Mouse (Mus musculus) midbrain, embryonic 11.5 days (tissue): ENCODE results near the gene Tlr9. TPM values are rescaled to one million over a fixed set of nuclear protein-coding genes. Genes with fewer than 3 reads are reported as not detected.

Experiments used
- ATAC-seq: fragments of 200-750 bp; cut with Nextera tagmentation; 2 replicates; pipeline ENCODE4 v1.8.0; 2017; ENCODE audit warnings: moderate TSS enrichment, moderate library complexity; ENCODE audit not compliant: low FRiP score
- DNase-seq: peaks from one replicate; pipeline ENCODE4 v3.0.0; 2015; ENCODE audit warnings: low spot score; ENCODE audit errors: missing footprints
- H3K27ac ChIP-seq: fragments of 300-500 bp; sonication (generic); 2 replicates; pipeline ENCODE4 v1.5.1; 2014; ENCODE audit warnings: low read depth, low read length
- H3K27me3 ChIP-seq: fragments of 300-500 bp; sonication (generic); 2 replicates; pipeline ENCODE4 v1.6.1; 2014; ENCODE audit warnings: mild to moderate bottlenecking, low read length, moderate library complexity, mixed read lengths; ENCODE audit not compliant: control insufficient read depth, insufficient read depth
- H3K36me3 ChIP-seq: fragments of 300-500 bp; sonication (generic); 2 replicates; pipeline ENCODE4 v1.6.1; 2014; ENCODE audit warnings: mild to moderate bottlenecking, low read length, moderate library complexity, mixed read lengths; ENCODE audit not compliant: control insufficient read depth, insufficient read depth
- H3K4me1 ChIP-seq: fragments of 300-500 bp; sonication (generic); 2 replicates; pipeline ENCODE4 v1.6.1; 2014; ENCODE audit warnings: low read length; ENCODE audit not compliant: control insufficient read depth, insufficient read depth
- H3K4me2 ChIP-seq: fragments of 300-500 bp; sonication (generic); 2 replicates; pipeline ENCODE4 v1.6.1; 2014; ENCODE audit warnings: mild to moderate bottlenecking, moderate library complexity
- H3K4me3 ChIP-seq: fragments of 300-500 bp; sonication (generic); 2 replicates; pipeline ENCODE4 v1.5.1; 2014; ENCODE audit warnings: low read depth, low read length
- H3K9ac ChIP-seq: fragments of 300-500 bp; sonication (generic); 2 replicates; pipeline ENCODE4 v1.6.1; 2014; ENCODE audit warnings: low read length
- H3K9me3 ChIP-seq: fragments of 300-500 bp; sonication (generic); 2 replicates; pipeline ENCODE4 v1.6.1; 2016; ENCODE audit warnings: low read length; ENCODE audit not compliant: control insufficient read depth
- WGBS: fragments of 180-500 bp; shearing (Covaris S2); extraction: QIAGEN DNeasy Blood & Tissue Kit; methylation state at CpG from one replicate; pipeline ENCODE4 v1.1.7; 2014; 5-methylcytosine and 5-hydroxymethylcytosine counted together
- polyA plus RNA-seq: library from polyadenylated mRNA; unstranded; fragments of >200 nt; fragmentation: Nextera tagmentation; extraction: Ambion mirVana; gene quantifications from 2 replicates; pipeline ENCODE4 v1.2.1, GENCODE M21; 2014

The Tlr9 gene
- 0.15 TPM in 1 of 2 replicates, not detected in the other for polyA plus RNA-seq

DNA sequence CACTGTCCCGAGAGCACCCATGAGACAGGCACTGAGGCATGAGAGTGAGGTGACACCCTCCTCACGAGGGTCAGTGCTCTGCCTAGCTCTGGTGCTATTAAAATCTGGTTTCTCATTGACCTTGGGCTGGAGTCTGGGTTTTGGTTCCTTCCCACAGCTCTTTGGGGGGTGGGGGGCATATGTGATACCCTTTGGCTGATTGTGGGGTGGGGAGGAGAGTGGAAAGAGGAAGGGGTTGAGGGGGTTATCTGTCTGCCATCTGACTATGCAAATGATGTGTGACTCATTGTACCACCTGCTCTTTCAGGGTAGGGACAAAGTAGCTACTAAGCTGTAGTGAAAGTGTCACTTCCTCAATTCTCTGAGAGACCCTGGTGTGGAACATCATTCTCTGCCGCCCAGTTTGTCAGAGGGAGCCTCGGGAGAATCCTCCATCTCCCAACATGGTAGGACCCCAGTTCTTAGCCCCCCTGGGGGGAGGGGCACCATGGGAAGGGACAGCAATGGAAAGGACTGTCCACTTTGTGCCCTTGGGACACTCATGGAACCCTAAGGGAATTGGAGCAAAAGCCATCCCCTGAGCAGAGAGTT lies at the start of gene Tlr9:
Gene Tlr9 (plus strand): TSS at position 338 of the 591 bp plus-strand sequence.
- H3K4me3 ChIP-seq: no peak within 1 kb of the TSS
- no peak within 1 kb of the TSS for H3K4me2 ChIP-seq
- DNase-seq (no peak), ATAC-seq (no peak)
- 80% methylated on average over 4 of the region's 4 CpGs for WGBS
- no peaks in the 10 kb centered on the region for H3K36me3 ChIP-seq
- peaks cover 5% of the 10 kb centered on the region; the same call in 1 of the 2 replicates for H3K4me1 ChIP-seq
- peaks cover 6% of the 10 kb centered on the region; the same call in 1 of the 2 replicates for H3K27me3 ChIP-seq
- no peaks in the 10 kb centered on the region for H3K9me3 ChIP-seq
- H3K27ac ChIP-seq: no peak within 1 kb of the TSS
- H3K9ac ChIP-seq: no peak within 1 kb of the TSS

DNA sequence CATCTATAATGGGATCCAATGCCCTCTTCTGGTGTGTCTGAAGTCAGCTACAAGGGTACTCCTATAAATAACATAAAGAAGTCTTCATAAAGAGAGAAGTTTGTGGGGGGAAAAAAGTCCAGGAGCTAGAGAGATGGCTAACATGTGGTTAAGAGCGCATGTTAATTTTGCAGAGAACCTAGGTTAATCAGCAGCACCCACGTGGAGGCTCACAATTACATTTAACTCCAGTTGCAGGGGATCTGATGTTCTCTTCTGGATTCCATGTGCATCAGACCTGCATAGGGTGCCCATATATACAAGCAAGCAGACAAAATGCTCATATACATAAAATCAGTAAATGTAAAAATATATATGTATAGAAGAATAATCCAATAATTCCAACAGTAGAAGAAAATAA lies 49.0 kb upstream of the Tlr9 start:
- Histone ChIP-seq H3K36me3 (peaks cover 6% of the 10 kb centered on the region; the same call in 1 of the 2 replicates), H3K9ac (no peak overlapping the region), H3K27ac (no peak overlapping the region), H3K9me3 (no peaks in the 10 kb centered on the region), H3K4me2 (peak overlapping the region; percentile 69), H3K4me1 (peaks cover 12% of the 10 kb centered on the region), H3K27me3 (no peaks in the 10 kb centered on the region), H3K4me3 (peak overlapping the region; percentile 12; the same call in 1 of the 2 replicates)
- no peak for ATAC-seq
- 73% methylated on average over 2 of the region's 2 CpGs for WGBS
- no peak for DNase-seq

GRCm38 (mm10) chr9:106175552-106176200 lies 46.7 kb upstream of the Tlr9 start:
- Histone ChIP-seq H3K36me3 (peaks cover 8% of the 10 kb centered on the region; the same call in 1 of the 2 replicates), H3K4me2 (no peak overlapping the region), H3K4me3 (no peak overlapping the region), H3K27me3 (no peaks in the 10 kb centered on the region), H3K9ac (no peak overlapping the region), H3K27ac (no peak overlapping the region), H3K9me3 (no peaks in the 10 kb centered on the region), H3K4me1 (peaks cover 8% of the 10 kb centered on the region)
- DNase-seq (no peak), ATAC-seq (no peak)
- WGBS: 89% methylated on average over 3 of the region's 3 CpGs

DNA sequence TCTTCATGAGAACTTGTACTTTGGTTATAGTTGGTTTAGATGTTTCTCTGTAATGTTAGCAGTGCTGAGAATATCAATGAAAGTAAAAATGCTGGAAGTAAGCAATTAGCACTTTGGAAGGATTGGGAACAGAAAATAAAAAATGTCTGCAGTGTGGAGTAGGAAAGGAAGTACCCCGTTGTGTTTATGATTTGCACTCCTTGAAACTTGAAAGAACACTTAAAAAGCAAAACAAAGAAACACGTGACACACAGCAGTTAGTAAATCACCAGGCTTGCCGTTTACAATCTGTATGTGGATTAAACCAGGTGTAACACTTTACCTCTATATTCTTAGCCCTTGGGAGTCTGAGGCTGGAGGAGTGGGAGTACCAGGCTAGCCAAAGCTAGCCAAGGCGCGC lies 45.6 kb upstream of the Tlr9 start:
- ATAC-seq (no peak), DNase-seq (no peak)
- no peak overlapping the region for H3K4me2 ChIP-seq
- 88% methylated on average over 5 of the region's 5 CpGs for WGBS
- H3K9ac ChIP-seq: no peak overlapping the region
- H3K9me3 ChIP-seq: no peaks in the 10 kb centered on the region
- H3K27ac ChIP-seq: no peak overlapping the region
- H3K36me3 ChIP-seq: peaks cover 16% of the 10 kb centered on the region; the same call in 1 of the 2 replicates
- H3K4me3 ChIP-seq: no peak overlapping the region
- peaks cover 8% of the 10 kb centered on the region for H3K4me1 ChIP-seq
- H3K27me3 ChIP-seq: no peaks in the 10 kb centered on the region

GRCm38 (mm10) chr9:106177799-106178198 lies 44.6 kb upstream of the Tlr9 start:
- Histone ChIP-seq H3K27me3 (no peaks in the 10 kb centered on the region), H3K36me3 (peaks cover 17% of the 10 kb centered on the region; the same call in 1 of the 2 replicates), H3K9me3 (no peaks in the 10 kb centered on the region), H3K27ac (no peak overlapping the region), H3K4me3 (no peak overlapping the region), H3K9ac (no peak overlapping the region), H3K4me1 (peaks cover 8% of the 10 kb centered on the region), H3K4me2 (no peak overlapping the region)
- 89% methylated on average over 6 of the region's 6 CpGs for WGBS
- ATAC-seq: no peak
- no peak for DNase-seq

- Histone ChIP-seq H3K27ac (no peak overlapping the region), H3K27me3 (no peaks in the 10 kb centered on the region), H3K4me1 (no peaks in the 10 kb centered on the region), H3K9ac (no peak overlapping the region), H3K9me3 (no peaks in the 10 kb centered on the region), H3K4me3 (no peak overlapping the region), H3K4me2 (no peak overlapping the region), H3K36me3 (peaks cover 26% of the 10 kb centered on the region; the same call in 1 of the 2 replicates)
- WGBS: 91% methylated on average over 2 of the region's 2 CpGs
- ATAC-seq (no peak), DNase-seq (no peak)
Measured at GRCm38 (mm10) chr9:106179454-106179853, 42.9 kb upstream of the Tlr9 start.

- no peak for ATAC-seq
- H3K4me1 ChIP-seq: no peaks in the 10 kb centered on the region
- H3K9ac ChIP-seq: no peak overlapping the region
- DNase-seq: no peak
- H3K27ac ChIP-seq: no peak overlapping the region
- no peak overlapping the region for H3K4me3 ChIP-seq
- H3K27me3 ChIP-seq: no peaks in the 10 kb centered on the region
- H3K9me3 ChIP-seq: no peaks in the 10 kb centered on the region
- WGBS: 97% methylated on average over 3 of the region's 3 CpGs
- H3K4me2 ChIP-seq: no peak overlapping the region
- H3K36me3 ChIP-seq: peaks cover 30% of the 10 kb centered on the region; the same call in 1 of the 2 replicates
Measured at GRCm38 (mm10) chr9:106179964-106180363, 42.4 kb upstream of the Tlr9 start.

DNA sequence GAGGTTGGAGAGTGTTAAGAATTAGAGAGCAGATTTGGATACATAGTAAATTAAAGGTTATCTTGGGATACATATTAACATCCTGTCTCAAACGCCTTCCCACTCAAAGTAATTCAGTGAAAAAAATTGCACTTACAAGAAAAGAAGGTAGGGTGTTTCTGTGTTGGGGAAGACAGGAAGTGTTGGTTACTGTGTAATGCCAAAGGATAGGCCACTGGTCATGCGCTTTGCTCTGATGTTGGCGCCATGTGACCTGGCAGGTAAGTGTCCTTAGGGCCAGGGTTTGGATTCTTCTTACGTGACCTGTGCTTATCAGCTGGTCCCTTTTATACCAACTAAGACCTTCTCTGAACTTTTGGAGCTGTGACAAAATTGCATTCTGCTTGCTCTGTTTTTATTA lies 40.3 kb upstream of the Tlr9 start:
- ATAC-seq: no peak
- no peak overlapping the region for H3K27ac ChIP-seq
- no peak overlapping the region for H3K4me3 ChIP-seq
- DNase-seq: no peak
- H3K9ac ChIP-seq: no peak overlapping the region
- no peak overlapping the region for H3K4me2 ChIP-seq
- no peaks in the 10 kb centered on the region for H3K4me1 ChIP-seq
- H3K27me3 ChIP-seq: no peaks in the 10 kb centered on the region
- WGBS: 95% methylated on average over 4 of the region's 4 CpGs
- H3K36me3 ChIP-seq: peaks cover 39% of the 10 kb centered on the region; the same call in 1 of the 2 replicates
- no peaks in the 10 kb centered on the region for H3K9me3 ChIP-seq

DNA sequence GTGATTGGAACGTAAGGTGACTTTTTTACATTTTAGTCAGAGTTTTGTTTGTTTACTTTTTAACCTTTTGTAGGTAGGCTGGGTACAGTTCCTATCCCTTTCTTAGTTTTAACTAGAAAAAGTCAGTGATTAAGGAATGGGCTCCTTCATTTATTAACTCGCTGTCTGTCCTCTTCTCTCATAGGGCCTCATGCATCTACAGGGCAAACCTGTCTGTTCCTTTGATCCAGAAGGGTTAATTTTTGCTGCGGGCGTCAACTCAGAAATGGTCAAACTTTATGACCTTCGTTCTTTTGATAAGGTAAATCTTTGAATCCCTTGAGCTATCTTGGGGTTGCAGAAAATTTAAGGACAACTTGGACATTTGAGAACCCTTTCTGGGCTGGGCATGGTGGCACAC lies 38.4 kb upstream of the Tlr9 start:
- H3K4me2 ChIP-seq: no peak overlapping the region
- no peak overlapping the region for H3K27ac ChIP-seq
- H3K4me1 ChIP-seq: no peaks in the 10 kb centered on the region
- ATAC-seq: no peak
- H3K9me3 ChIP-seq: no peaks in the 10 kb centered on the region
- no peak overlapping the region for H3K4me3 ChIP-seq
- 97% methylated on average over 5 of the region's 5 CpGs for WGBS
- no peak for DNase-seq
- H3K36me3 ChIP-seq: peaks cover 52% of the 10 kb centered on the region
- H3K27me3 ChIP-seq: no peaks in the 10 kb centered on the region
- no peak overlapping the region for H3K9ac ChIP-seq
